Mouse (Mus musculus): Measurements from ENCODE around the gene Map1s. TPM values are rescaled to one million over a fixed set of nuclear protein-coding genes. Genes with fewer than 3 reads are reported as not detected.

The Map1s gene
- polyA plus RNA-seq, 1 experiment from 2014 or later: 67.8 TPM

DNA sequence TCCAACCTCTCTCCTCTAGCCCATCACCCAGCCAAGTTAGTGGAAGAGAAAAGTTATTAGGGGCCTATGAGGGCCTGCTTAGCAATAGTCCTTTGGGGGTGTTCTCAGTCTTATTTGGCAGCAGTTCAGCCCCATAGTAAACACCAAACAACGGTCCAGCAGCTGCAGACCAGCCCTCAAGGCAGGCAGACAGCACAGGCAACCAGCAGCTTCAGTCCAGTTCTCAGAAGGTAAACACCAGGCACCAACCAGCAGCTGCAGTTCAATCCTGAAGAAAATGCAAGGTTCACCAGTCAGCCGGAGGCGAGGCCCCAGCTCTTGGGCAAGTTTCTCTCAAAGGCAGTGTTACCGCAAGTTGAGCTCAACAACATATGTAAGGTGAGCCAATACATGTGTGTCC, 27.3 kb downstream of the Map1s start:
- WGBS: 89% methylated on average over 4 of the region's 4 CpGs
- Histone ChIP-seq H3K4me3 (no peak overlapping the region), H3K36me3 (replicated peaks) (peaks cover 2% of the 10 kb centered on the region; the same call in 1 of the 2 replicates), H3K27ac (replicated peaks) (no peak overlapping the region), H3K9me3 (no peaks in the 10 kb centered on the region), H3K4me1 (no peaks in the 10 kb centered on the region), H3K27me3 (replicated peaks; ENCODE audit: low read depth, poor library complexity, severe bottlenecking) (no peaks in the 10 kb centered on the region)
- no peak for DNase-seq (ENCODE audit: low spot score)

DNA sequence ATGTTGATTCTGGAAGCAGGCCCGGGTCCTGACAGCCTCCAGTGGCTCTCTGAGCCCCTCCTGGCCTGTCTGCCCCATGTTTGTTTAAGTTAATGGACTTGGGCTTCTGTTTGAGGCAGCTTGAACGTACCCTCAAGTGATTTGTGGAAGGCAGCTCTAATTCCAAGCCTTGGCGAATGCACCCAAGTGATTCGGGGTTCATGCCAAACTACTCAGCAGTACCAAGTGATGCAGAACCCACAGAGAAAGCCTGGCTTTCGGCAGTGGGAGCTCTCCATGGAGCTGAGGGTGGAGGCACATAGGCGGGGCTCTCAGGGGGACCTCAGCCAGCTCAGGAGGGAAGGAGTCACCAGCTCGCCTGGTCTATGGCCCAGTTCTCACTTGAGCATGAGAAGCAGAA, 29.1 kb downstream of the Map1s start:
- WGBS: 74% methylated on average over 7 of the region's 7 CpGs
- DNase-seq (ENCODE audit: low spot score): no peak
- peaks cover 2% of the 10 kb centered on the region; the same call in 1 of the 2 replicates for H3K36me3 ChIP-seq (replicated peaks)
- H3K4me1 ChIP-seq: no peaks in the 10 kb centered on the region
- H3K27ac ChIP-seq (replicated peaks): no peak overlapping the region
- H3K4me3 ChIP-seq: no peak overlapping the region
- no peaks in the 10 kb centered on the region for H3K9me3 ChIP-seq
- no peaks in the 10 kb centered on the region for H3K27me3 ChIP-seq (replicated peaks; ENCODE audit: low read depth, poor library complexity, severe bottlenecking)

DNA sequence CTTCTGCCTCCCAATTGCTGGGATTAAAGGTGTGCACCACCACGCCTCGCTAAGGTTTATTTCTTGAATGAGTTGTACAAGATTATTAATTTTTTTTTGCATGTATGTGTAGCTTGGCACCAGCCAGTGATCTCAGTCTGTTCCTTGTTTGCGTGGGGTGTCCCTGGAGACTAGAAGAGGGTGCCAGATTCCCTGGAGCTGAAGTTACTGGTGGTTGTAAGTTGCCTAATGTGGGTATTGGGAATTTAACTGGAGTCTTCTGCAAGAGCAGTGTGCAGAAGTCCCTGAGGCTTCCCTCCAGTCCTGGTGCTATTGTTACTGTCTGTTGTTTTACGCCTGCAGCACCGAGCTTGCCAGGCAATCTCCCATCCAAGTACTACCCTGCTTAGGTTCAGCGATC, 31.5 kb downstream of the Map1s start:
- Histone ChIP-seq H3K4me3 (no peak overlapping the region), H3K27me3 (replicated peaks; ENCODE audit: low read depth, poor library complexity, severe bottlenecking) (no peaks in the 10 kb centered on the region), H3K36me3 (replicated peaks) (0 out of 2 replicates have a peak, but pooled peaks cover 1% of the 10 kb centered on the region), H3K27ac (replicated peaks) (no peak overlapping the region), H3K9me3 (no peaks in the 10 kb centered on the region), H3K4me1 (no peaks in the 10 kb centered on the region)
- 84% methylated on average over 6 of the region's 6 CpGs for WGBS
- no peak for DNase-seq (ENCODE audit: low spot score)

DNA sequence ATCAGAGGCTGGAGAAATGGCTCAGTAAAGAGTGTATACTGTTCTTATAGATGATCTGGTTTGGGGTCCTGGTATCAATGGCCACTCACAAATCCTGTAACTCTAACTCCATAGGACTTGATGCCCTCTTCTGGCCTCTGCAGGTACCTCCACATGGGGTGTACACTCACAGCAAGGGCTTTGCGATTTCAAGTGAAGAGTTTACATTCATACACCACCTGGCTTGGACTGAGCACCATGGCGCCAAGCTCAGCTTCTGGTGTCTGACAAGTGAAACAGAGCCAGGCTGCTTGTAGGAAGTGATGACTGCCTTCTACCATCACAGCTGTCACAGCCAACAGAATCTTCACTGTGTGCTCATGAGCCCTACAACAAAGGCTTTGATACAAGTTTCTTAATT, 35.7 kb downstream of the Map1s start:
- Histone ChIP-seq H3K36me3 (replicated peaks) (no peaks in the 10 kb centered on the region), H3K27me3 (replicated peaks; ENCODE audit: low read depth, poor library complexity, severe bottlenecking) (no peaks in the 10 kb centered on the region), H3K4me1 (no peaks in the 10 kb centered on the region), H3K9me3 (no peaks in the 10 kb centered on the region), H3K4me3 (no peak overlapping the region), H3K27ac (replicated peaks) (no peak overlapping the region)
- 67% methylated on average over 2 of the region's 2 CpGs for WGBS
- DNase-seq (ENCODE audit: low spot score): no peak

DNA sequence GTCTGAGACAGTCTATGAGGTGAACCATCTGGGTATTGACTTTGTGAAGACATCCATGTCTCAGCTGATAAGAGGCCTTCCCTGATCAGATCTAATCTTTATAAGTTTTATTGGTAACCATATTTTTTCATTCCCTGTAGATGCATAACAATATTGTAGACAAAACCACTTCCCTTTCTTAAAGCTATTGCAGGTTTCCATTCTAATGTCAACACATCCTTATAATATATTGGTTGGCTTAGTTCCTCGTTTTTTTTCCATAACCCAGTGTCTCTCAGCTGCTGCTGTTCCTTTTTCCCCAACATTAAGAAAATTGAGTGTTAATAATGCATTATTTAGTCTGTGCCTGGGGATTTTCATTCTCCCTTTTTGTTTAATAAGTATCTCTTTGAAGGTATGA, 37.5 kb downstream of the Map1s start:
- Histone ChIP-seq H3K9me3 (no peaks in the 10 kb centered on the region), H3K4me3 (no peak overlapping the region), H3K27me3 (replicated peaks; ENCODE audit: low read depth, poor library complexity, severe bottlenecking) (no peaks in the 10 kb centered on the region), H3K36me3 (replicated peaks) (no peaks in the 10 kb centered on the region), H3K4me1 (no peaks in the 10 kb centered on the region), H3K27ac (replicated peaks) (no peak overlapping the region)
- WGBS: 53% methylated on average over 1 of the region's 1 CpGs
- no peak for DNase-seq (ENCODE audit: low spot score)

DNA sequence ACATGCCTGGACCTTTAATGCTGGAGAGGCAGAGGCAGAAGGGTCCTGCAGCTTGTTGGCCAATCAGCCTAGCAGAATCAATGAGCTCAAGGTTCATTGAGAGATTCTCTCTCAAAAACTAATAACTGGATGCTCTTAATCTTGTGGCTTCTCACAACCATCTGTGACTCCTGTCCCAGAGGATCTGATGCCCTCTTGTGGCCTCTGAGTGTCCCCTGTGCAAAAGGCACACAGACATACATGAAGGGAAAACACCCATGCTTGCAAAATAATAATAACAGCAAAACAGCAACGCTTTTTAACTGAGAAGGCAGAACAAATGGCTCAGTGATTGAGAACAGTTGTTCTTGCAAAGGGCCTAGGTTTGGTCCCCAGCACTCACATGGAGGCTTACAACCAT, 44.1 kb downstream of the Map1s start:
- Histone ChIP-seq H3K36me3 (replicated peaks) (no peaks in the 10 kb centered on the region), H3K9me3 (no peaks in the 10 kb centered on the region), H3K4me3 (no peak overlapping the region), H3K4me1 (no peaks in the 10 kb centered on the region), H3K27ac (replicated peaks) (no peak overlapping the region), H3K27me3 (replicated peaks; ENCODE audit: low read depth, poor library complexity, severe bottlenecking) (no peaks in the 10 kb centered on the region)
- no peak for DNase-seq (ENCODE audit: low spot score)
- 69% methylated on average over 1 of the region's 1 CpGs for WGBS

DNA sequence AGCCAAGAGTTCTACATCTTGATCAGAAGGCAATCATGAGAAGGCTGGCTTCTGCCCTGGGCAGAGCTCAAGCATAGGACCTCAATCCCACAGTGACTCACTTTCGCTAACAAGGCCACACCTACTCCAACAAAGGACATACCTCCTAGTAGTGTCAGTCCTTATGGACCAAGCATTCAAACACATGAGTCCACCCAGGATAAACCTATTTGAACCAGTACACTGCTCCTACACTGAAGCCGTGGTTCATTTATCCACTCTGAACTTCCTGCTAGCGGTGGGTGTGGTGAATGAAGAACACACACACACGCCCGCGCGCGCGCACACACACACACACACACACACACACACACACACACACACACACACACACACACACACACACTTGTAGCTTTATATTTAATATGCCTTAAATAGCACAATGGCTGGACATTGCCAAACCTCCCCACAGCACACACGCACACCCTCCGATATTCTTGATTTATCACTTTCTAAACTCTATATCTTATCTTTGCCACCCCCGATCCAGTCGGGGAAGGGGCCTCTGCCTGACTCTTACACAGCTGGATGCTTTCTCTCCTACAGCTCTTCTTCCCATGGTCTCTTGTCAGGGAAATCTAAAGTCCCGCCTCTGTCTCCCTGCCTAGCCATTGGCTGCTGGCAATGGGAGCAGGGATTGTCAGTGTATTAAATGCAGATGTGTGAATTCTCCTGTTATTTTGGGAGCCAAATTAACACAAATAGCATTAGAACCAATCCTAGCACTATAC, 55.2 kb downstream of the Map1s start:
- H3K27ac ChIP-seq (replicated peaks): no peak overlapping the region
- 85% methylated on average over 14 of the region's 14 CpGs for WGBS
- no peaks in the 10 kb centered on the region for H3K9me3 ChIP-seq
- no peak overlapping the region for H3K4me3 ChIP-seq
- no peaks in the 10 kb centered on the region for H3K4me1 ChIP-seq
- H3K36me3 ChIP-seq (replicated peaks): no peaks in the 10 kb centered on the region
- no peaks in the 10 kb centered on the region for H3K27me3 ChIP-seq (replicated peaks; ENCODE audit: low read depth, poor library complexity, severe bottlenecking)
- no peak for DNase-seq (ENCODE audit: low spot score)

DNA sequence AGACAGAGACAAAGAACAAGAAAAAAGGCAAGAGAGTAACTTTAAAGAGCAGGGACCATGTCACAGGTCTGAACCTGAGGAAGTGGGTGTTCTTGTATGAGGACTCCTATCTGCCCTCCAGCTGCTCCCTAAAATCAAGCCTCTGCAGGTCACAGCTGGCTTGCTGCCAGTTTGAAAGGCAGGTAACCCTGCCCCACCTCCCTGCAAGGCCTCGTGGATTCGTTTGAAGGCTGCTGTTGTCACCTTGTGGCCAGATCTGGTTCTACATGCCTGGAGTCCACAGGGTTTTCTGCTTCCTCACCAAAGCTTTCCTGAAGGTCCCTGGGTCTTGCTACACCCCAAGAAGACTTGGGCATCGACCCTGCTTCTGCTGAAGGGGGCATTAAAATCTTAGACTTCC, 58.4 kb downstream of the Map1s start:
- no peaks in the 10 kb centered on the region for H3K4me1 ChIP-seq
- no peak overlapping the region for H3K4me3 ChIP-seq
- no peaks in the 10 kb centered on the region for H3K36me3 ChIP-seq (replicated peaks)
- no peaks in the 10 kb centered on the region for H3K9me3 ChIP-seq
- 8% methylated on average over 3 of the region's 3 CpGs for WGBS
- DNase-seq (ENCODE audit: low spot score): peak; percentile 42
- no peak overlapping the region for H3K27ac ChIP-seq (replicated peaks)
- H3K27me3 ChIP-seq (replicated peaks; ENCODE audit: low read depth, poor library complexity, severe bottlenecking): no peaks in the 10 kb centered on the region

DNA sequence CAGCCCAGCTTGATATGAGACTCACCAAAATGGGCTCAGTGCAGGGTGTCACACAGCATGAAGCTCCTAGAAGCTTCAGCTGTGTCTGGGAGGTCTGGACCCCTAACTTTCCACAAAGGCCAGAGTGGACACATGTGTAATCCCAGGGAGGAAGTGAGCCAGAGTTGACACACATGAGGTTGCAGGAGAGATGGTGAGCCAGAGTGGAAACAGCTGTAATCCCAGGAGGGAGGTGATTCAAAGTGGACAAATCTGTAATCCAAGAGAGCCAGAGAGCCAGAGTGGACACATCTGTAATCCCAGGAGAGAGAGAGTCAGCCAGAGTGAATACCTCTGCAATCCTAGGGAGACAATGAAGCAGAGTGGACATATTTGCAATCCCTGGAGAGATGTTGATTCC, 59.1 kb downstream of the Map1s start:
- H3K27ac ChIP-seq (replicated peaks): no peak overlapping the region
- H3K4me3 ChIP-seq: no peak overlapping the region
- H3K36me3 ChIP-seq (replicated peaks): no peaks in the 10 kb centered on the region
- H3K4me1 ChIP-seq: no peaks in the 10 kb centered on the region
- H3K9me3 ChIP-seq: no peaks in the 10 kb centered on the region
- no peak for DNase-seq (ENCODE audit: low spot score)
- no peaks in the 10 kb centered on the region for H3K27me3 ChIP-seq (replicated peaks; ENCODE audit: low read depth, poor library complexity, severe bottlenecking)

MicroRNAs within 50 kb of the gene (microRNA counts, 519-probe panel; counts per million panel counts)
- microRNA mmu-miR-1969: 188 counts per million, percentile 57 among the panel's probes with 10 or more counts

Small RNA genes within 50 kb of the gene (microRNA-seq; reads per million reads assigned to microRNA genes)
- gene Mir1969: 5.2 reads per million, percentile 14 among the genes with 10 or more reads in this experiment
- gene Mir7067: 1.2 reads per million

Other genes starting within 250 kb of the Map1s start
- gene Pgpep1, start 245.5 kb upstream of the Map1s start, polyA plus RNA-seq (2016; fragmentation: Nextera tagmentation; extraction: Ambion mirVana): 51.8 and 52.7 TPM in 2 replicates
- gene Lsm4, start 232.7 kb upstream of the Map1s start, polyA plus RNA-seq (2016; fragmentation: Nextera tagmentation; extraction: Ambion mirVana): 347 and 351 TPM in 2 replicates
- 58.7 and 61.7 TPM in 2 replicates for gene Jund, start 207.0 kb upstream of the Map1s start, polyA plus RNA-seq (2016; fragmentation: Nextera tagmentation; extraction: Ambion mirVana)
- 0.05 TPM in 1 of 2 replicates, not detected in the other for gene Iqcn, start 202.5 kb upstream of the Map1s start, polyA plus RNA-seq (2016; fragmentation: Nextera tagmentation; extraction: Ambion mirVana)
- gene Gm3336, start 187.4 kb upstream of the Map1s start, polyA plus RNA-seq (2016; fragmentation: Nextera tagmentation; extraction: Ambion mirVana): not detected in 2 replicates
- gene Pde4c, start 182.2 kb upstream of the Map1s start, polyA plus RNA-seq (2016; fragmentation: Nextera tagmentation; extraction: Ambion mirVana): 0.20 and 0.69 TPM in 2 replicates
- 13.6 and 16.2 TPM in 2 replicates for gene Rab3a, start 151.3 kb upstream of the Map1s start, polyA plus RNA-seq (2016; fragmentation: Nextera tagmentation; extraction: Ambion mirVana)
- gene Mpv17l2, start 145.0 kb upstream of the Map1s start, polyA plus RNA-seq (2016; fragmentation: Nextera tagmentation; extraction: Ambion mirVana): 28.2 and 34.5 TPM in 2 replicates
- 79.2 and 79.8 TPM in 2 replicates for gene Pik3r2, start 129.2 kb upstream of the Map1s start, polyA plus RNA-seq (2016; fragmentation: Nextera tagmentation; extraction: Ambion mirVana)
- gene Mast3, start 100.9 kb upstream of the Map1s start, polyA plus RNA-seq (2016; fragmentation: Nextera tagmentation; extraction: Ambion mirVana): 12.4 and 13.9 TPM in 2 replicates
- not detected in 2 replicates for gene Il12rb1, start 97.5 kb upstream of the Map1s start, polyA plus RNA-seq (2016; fragmentation: Nextera tagmentation; extraction: Ambion mirVana)
- 5.1 and 5.8 TPM in 2 replicates for gene Arrdc2, start 66.2 kb upstream of the Map1s start, polyA plus RNA-seq (2016; fragmentation: Nextera tagmentation; extraction: Ambion mirVana)
- gene Kcnn1, start 42.7 kb upstream of the Map1s start, polyA plus RNA-seq (2016; fragmentation: Nextera tagmentation; extraction: Ambion mirVana): 4.7 and 5.1 TPM in 2 replicates
- 173 and 179 TPM in 2 replicates for gene Ccdc124, start 32.0 kb upstream of the Map1s start, polyA plus RNA-seq (2016; fragmentation: Nextera tagmentation; extraction: Ambion mirVana)
- gene Slc5a5, start 13.2 kb upstream of the Map1s start, polyA plus RNA-seq (2016; fragmentation: Nextera tagmentation; extraction: Ambion mirVana): 0.30 and 0.40 TPM in 2 replicates
- gene Rpl18a, start 8.5 kb upstream of the Map1s start, polyA plus RNA-seq (2016; fragmentation: Nextera tagmentation; extraction: Ambion mirVana): 3,888 and 3,901 TPM in 2 replicates

Measured in embryonic facial prominence, embryonic 10.5 days (tissue).